Mouse (Mus musculus) embryonic facial prominence, embryonic 10.5 days (tissue): ENCODE data around the gene Ankzf1. TPM values are rescaled to one million over a fixed set of nuclear protein-coding genes. Genes with fewer than 3 reads are reported as not detected.

Source experiments
- DNase-seq: peaks from one replicate; pipeline ENCODE4 v3.0.0-alpha.2; 2017; ENCODE audit warnings: low spot score
- H3K27ac ChIP-seq: fragments of 300-500 bp; sonication (generic); replicated peaks from 2 replicates; pipeline ENCODE4 v1.5.1; 2016; ENCODE audit warnings: mild to moderate bottlenecking
- H3K27me3 ChIP-seq: fragments of 300-500 bp; sonication (generic); replicated peaks from 2 replicates; pipeline ENCODE4 v1.6.1; 2016; ENCODE audit warnings: low read depth, mild to moderate bottlenecking; ENCODE audit not compliant: poor library complexity, severe bottlenecking
- H3K36me3 ChIP-seq: fragments of 300-500 bp; sonication (generic); replicated peaks from 2 replicates; pipeline ENCODE4 v1.6.1; 2016; ENCODE audit warnings: mild to moderate bottlenecking, moderate library complexity
- H3K4me1 ChIP-seq: fragments of 300-500 bp; sonication (generic); 2 replicates; pipeline ENCODE4 v1.6.1; 2016
- H3K4me3 ChIP-seq: fragments of 300-500 bp; sonication (generic); 2 replicates; pipeline ENCODE4 v1.5.1; 2016; ENCODE audit warnings: mild to moderate bottlenecking, moderate library complexity
- H3K9me3 ChIP-seq: fragments of 300-500 bp; sonication (generic); 2 replicates; pipeline ENCODE4 v1.6.1; 2016; ENCODE audit warnings: mild to moderate bottlenecking
- WGBS: fragments of 180-500 bp; shearing (Covaris S2); methylation state at CpG from one replicate; pipeline ENCODE4 v1.1.7; 2016; 5-methylcytosine and 5-hydroxymethylcytosine counted together
- polyA plus RNA-seq: library from polyadenylated mRNA; unstranded; fragments of >200 nt; fragmentation: Nextera tagmentation; extraction: Ambion mirVana; gene quantifications from 2 replicates; pipeline ENCODE4 v1.2.1, GENCODE M21; 2016

The Ankzf1 gene
- 22.9 and 27.2 TPM in 2 replicates for polyA plus RNA-seq

DNA sequence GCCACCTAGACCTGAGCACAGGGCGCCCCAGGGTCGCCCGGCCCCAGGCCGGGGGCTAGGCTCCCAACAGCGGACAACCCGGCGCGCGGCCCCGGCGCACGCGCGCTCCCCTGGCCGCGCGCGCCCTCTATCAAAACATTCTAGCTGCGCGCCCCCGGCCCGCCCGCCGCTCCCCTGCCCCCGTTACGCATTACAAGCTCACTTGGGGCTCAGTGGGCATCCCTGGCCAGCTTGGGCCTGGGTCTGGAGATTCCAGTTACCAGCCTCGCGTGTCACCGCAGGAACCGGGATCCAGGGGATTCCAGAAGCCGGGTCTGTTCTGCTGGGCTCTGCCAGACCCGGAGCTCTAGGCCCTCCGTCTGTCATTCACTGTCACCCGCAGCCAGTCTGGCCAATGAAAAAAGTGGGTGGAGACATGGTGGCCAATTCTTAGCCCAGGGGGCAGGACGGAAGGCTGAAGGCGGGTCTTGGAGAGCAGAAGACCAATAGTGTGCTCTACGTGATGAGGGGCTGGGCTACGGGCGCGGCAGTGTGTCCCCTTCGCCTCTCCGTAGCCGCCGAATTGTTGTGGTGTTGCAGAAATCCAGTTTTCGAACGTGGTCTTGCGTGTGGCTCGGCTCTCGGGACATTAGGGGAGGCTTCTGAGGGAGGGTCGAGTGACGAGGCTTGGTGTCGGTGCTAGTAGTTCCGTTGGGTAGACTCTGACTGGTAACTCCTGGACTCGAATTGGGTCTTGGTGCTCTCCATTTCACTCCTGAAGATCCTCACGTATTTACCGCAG lies at the start of gene Ankzf1, which contains the start of gene Atg9a:
Gene Ankzf1 (plus strand): TSS at position 530 of the 781 bp plus-strand sequence.
Gene Atg9a (minus strand): TSS at position 575 of the 781 bp plus-strand sequence.
- no peaks in the 10 kb centered on the region for H3K27me3 ChIP-seq
- under 1% methylated on average over 56 of the region's 56 CpGs for WGBS
- DNase-seq, result peak; percentile 96

DNA sequence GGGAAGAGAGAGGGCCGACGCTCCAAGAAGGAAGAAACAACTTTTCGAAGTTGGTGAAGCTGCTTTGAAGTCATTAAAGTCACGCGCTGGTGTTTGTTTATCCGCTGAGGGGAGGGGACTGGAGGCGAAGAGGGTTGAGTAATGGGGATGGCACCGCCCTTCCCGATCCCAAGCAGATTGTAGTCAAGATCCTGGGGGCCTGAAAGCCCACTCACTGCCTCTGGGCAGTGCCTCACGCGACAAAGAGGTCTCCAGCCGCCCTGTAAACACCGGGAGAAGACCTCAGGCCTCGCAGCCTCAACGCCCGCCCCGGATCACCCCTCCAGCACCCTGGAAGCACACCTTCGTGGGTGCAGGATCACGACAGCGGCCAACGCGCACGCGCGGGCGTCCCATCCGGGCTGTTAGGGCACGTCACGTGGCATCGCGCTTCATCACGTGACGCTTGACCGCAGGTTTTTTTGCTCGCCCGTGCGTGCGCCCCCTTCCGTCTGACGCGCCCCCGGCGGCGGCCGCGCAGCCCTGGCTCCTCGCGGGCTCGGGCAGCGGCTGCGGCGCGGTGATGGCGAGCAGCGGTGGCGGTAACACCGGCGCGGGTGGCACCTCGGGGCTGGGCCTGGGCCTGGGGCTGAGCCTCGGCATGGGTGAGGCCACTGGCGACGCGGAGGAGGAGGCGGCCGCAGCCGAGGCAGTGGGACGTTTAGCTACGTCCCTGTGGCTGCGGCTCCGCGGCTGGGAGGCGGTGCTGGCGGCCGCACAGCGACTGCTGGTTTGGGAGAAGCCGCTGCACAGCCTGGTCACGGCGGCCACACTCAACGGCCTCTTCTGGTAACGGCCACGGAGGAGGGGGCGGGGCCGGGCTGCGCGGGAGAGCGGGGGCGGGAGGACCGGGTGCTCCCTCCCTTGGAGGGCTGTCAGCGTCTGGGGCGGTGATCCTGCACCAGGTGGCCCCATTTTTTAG lies 49.4 kb upstream of the Ankzf1 start, which contains the start of the genes Cnppd1 and Retreg2:
Gene Cnppd1 (minus strand): TSS at position 411 of the 961 bp plus-strand sequence.
Gene Retreg2 (plus strand): TSS at position 478 of the 961 bp plus-strand sequence.
- Histone ChIP-seq H3K9me3 (no peaks in the 10 kb centered on the region), H3K27me3 (no peaks in the 10 kb centered on the region), H3K36me3 (peaks cover 60% of the 10 kb centered on the region), H3K4me3 (peak within 1 kb of the TSS; percentile 89), H3K4me1 (peaks cover 33% of the 10 kb centered on the region), H3K27ac (peak within 1 kb of the TSS; percentile 96)
- under 1% methylated on average over 91 of the region's 91 CpGs for WGBS
- DNase-seq, result peak; percentile 97

More for the DNA sequence above, at the start of gene Ankzf1, which contains the start of gene Atg9a:
- peaks cover 31% of the 10 kb centered on the region for H3K4me1 ChIP-seq
- no peaks in the 10 kb centered on the region for H3K9me3 ChIP-seq
- peak within 1 kb of the TSS; percentile 87 for H3K4me3 ChIP-seq
- H3K36me3 ChIP-seq, result peaks cover 38% of the 10 kb centered on the region
- peak within 1 kb of the TSS; percentile 89 for H3K27ac ChIP-seq

DNA sequence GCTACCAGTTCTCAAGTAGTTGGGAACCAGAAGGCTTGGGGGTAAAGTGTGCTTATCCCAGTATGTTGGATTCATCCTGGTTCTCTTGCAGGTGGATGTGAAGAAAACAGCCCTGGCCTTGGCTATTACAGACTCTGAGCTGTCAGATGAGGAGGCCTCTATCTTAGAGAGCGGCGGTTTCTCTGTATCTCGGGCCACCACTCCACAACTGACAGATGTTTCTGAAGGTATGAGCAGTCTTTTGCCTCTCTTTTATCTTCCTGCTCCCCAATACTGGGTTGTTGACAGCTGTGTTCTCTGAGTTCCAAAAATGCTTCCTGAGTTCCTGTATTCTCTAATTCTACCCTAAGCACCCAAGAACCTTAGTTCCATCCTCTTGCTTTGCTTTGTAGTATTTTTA lies 46.4 kb upstream of the Ankzf1 start:
- Histone ChIP-seq H3K9me3 (no peaks in the 10 kb centered on the region), H3K4me3 (no peak overlapping the region), H3K36me3 (peaks cover 57% of the 10 kb centered on the region), H3K27me3 (no peaks in the 10 kb centered on the region), H3K27ac (no peak overlapping the region), H3K4me1 (peaks cover 31% of the 10 kb centered on the region)
- no peak for DNase-seq
- 90% methylated on average over 3 of the region's 3 CpGs for WGBS

DNA sequence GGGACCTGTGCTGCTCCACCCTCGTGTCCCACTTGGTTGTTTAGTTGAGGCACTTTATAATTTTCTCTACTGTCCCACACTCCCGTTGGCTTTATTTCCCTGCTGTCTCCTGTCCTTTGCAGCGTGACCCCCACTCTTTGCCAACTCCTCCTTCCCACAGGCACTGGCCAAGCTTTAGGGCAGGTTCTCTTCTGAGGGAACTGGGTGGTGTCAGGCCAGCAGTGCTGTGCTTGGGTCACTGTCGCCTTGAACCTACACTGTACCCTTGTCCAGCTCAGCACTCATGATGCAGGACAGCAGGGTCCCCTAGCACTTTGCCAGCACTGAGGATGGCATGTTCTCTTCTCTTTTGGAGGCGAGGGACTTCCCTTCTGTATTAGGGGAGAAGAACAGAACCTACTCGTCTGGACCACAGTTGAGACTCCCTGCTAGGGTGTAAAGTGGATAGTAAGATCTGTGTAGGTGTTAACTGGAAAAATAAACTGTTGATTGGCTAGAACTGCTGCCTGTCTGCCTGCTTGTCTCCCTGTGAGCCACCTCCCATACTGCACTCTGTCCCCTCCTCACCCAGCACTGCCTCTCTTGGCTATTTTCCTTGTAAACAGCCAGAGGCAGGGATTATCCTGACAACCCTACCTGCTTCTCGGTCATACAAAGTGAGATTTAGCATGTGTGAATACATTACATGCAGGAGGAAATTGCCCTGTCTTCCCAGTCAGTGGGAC lies 44.4 kb upstream of the Ankzf1 start:
- peaks cover 18% of the 10 kb centered on the region for H3K4me1 ChIP-seq
- no peak for DNase-seq
- H3K4me3 ChIP-seq, result no peak overlapping the region
- H3K27me3 ChIP-seq, result no peaks in the 10 kb centered on the region
- 76% methylated on average over 7 of the region's 7 CpGs for WGBS
- no peaks in the 10 kb centered on the region for H3K9me3 ChIP-seq
- no peak overlapping the region for H3K27ac ChIP-seq
- H3K36me3 ChIP-seq, result peaks cover 57% of the 10 kb centered on the region

DNA sequence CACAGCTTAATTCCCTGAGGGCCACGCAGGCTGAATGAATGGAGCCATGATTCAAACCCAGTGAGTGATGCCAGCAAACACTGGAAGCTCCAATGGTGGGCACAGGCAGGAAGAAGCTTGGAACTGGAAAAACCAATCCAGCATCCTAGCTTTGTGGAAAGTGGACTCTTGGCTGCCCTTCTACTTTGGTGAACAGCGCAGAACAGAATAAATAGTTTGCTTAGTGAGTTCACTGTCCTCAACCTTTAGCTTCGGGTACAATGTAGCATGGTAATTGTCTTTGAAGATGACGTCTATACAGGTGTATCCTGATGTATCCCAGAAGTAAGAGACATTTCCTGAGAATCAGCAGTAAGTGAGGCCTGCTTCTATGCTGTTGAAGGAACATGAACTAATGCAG lies 43.2 kb upstream of the Ankzf1 start:
- Histone ChIP-seq H3K9me3 (no peaks in the 10 kb centered on the region), H3K4me3 (no peak overlapping the region), H3K27ac (no peak overlapping the region), H3K27me3 (no peaks in the 10 kb centered on the region), H3K36me3 (peaks cover 57% of the 10 kb centered on the region), H3K4me1 (peaks cover 9% of the 10 kb centered on the region)
- 90% methylated on average over 4 of the region's 4 CpGs for WGBS
- no peak for DNase-seq

DNA sequence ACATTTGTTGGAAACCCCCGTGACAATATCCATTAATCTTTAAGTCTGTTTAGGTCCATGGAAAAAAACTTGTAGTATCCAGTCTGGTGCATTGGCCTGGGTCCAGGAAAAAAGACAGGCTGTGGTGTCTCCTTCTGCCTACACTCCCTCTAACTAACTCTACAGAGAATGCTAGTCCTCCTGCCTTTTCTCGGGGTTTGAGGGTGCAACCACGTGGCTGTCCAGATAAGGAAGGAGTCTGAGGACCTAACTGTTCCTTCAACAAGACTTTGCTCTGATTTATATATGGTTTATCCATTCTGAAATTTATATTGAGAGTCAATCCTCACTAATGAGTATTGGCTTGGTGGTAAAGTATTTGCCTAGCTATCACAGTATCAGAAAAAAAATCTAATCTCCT lies 36.1 kb upstream of the Ankzf1 start:
- Histone ChIP-seq H3K4me1 (no peaks in the 10 kb centered on the region), H3K9me3 (no peaks in the 10 kb centered on the region), H3K36me3 (no peaks in the 10 kb centered on the region), H3K4me3 (no peak overlapping the region), H3K27me3 (no peaks in the 10 kb centered on the region), H3K27ac (no peak overlapping the region)
- 69% methylated on average over 3 of the region's 3 CpGs for WGBS
- DNase-seq, result no peak

DNA sequence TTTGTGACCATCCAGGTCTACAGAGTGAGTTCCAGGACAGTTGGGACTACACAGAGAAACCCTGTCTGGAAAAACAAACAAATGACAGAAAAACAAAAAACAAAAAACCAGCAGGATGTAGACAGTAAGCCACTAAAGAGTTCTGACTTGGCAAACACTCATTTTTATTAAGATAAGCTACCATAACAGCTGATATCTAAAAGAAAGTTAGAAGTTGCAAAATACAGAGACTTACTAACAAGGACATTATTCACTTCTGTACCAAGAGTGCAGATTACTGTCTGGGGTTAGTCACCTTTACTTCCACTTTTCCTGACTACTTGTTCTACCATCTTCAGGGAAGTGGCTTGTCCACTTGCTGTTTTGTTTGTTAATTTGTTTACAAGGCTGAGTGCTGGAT lies 33.0 kb upstream of the Ankzf1 start:
- H3K9me3 ChIP-seq, result no peaks in the 10 kb centered on the region

DNA sequence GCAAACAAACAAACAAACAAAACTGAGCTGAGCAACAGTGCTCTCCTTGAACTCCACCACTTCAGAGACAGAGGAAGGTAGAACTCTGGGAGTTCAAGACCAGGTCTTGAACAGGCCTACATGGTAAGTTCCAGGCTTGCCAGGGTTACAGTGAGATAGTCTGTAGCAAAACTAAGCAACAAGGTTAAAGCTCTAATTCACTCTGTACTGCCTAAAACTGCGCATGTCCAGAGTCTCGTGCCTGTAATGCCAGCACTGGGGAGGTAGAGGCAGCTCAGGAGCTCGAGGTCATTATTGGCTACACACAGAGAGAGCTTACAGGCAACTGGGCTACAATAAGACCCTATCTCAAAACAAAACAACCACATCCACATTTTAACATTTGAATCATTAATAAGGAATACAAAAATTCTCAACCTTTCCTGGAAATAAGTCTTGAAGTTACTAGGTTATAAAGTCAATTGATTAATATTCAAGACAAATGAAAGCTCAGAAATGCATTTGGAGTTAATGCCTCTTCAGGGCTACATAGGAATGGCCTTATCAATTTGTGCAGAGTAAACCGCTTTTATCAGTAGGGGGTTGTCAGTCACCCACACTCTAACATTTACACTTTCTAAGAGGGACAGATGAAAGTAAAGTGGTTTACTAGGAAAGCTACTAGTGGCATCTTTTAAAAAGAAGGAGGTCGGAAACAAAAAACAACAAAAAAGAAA lies 32.3 kb upstream of the Ankzf1 start:
- Histone ChIP-seq H3K36me3 (no peaks in the 10 kb centered on the region), H3K27ac (no peak overlapping the region), H3K4me3 (no peak overlapping the region), H3K9me3 (no peaks in the 10 kb centered on the region), H3K4me1 (no peaks in the 10 kb centered on the region), H3K27me3 (no peaks in the 10 kb centered on the region)
- no peak for DNase-seq
- 72% methylated on average over 5 of the region's 5 CpGs for WGBS

More for the DNA sequence above, 33.0 kb upstream of the Ankzf1 start:
- no peak overlapping the region for H3K27ac ChIP-seq
- no peaks in the 10 kb centered on the region for H3K36me3 ChIP-seq
- no peaks in the 10 kb centered on the region for H3K27me3 ChIP-seq
- no peak overlapping the region for H3K4me3 ChIP-seq
- H3K4me1 ChIP-seq, result no peaks in the 10 kb centered on the region
- DNase-seq, result no peak

DNA sequence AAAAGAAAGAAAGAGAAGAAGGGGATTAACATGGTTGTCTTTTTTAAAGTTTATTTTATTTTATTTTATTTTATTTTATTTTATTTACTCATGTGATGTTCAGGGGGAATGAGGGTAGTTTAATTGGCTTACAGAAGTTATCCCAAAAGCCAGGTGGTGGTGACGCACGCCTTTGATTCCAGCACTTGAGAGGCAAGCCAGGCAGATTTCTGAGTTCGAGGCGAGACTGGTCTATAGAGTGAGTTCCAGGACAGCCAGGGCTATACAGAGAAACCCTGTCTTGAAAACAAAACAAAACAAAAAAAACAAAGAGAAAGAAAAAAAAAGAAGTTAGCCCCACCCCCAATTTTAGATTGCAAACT lies 31.7 kb upstream of the Ankzf1 start:
- no peak for DNase-seq
- Histone ChIP-seq H3K27ac (no peak overlapping the region), H3K4me3 (no peak overlapping the region), H3K27me3 (no peaks in the 10 kb centered on the region), H3K36me3 (no peaks in the 10 kb centered on the region), H3K4me1 (no peaks in the 10 kb centered on the region), H3K9me3 (no peaks in the 10 kb centered on the region)
- 84% methylated on average over 4 of the region's 4 CpGs for WGBS

DNA sequence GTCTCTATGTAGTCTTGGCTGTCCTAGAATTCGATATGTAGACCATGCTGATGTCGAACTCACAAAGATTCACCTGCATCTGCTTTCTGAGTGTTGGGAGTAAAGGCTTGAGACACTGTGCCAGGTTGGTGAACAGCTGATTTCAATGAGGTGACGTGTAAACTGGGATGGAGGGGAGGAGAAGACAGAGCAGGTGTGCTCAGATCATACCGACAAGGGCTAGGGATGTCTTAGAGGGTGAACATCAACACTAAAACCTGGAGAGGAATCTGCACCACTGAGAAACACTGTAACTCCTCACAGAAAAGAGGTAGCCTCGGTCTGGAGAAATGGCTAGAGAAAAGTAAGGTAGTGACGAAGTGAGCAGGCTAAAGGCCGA lies 23.9 kb upstream of the Ankzf1 start:
- WGBS, result 11% methylated on average over 7 of the region's 7 CpGs
- peak overlapping the region; percentile 88 for H3K27ac ChIP-seq
- H3K9me3 ChIP-seq, result no peaks in the 10 kb centered on the region
- H3K4me1 ChIP-seq, result peaks cover 15% of the 10 kb centered on the region
- H3K36me3 ChIP-seq, result peaks cover 34% of the 10 kb centered on the region
- peak overlapping the region; percentile 79 for H3K4me3 ChIP-seq
- H3K27me3 ChIP-seq, result no peaks in the 10 kb centered on the region
- DNase-seq, result no peak

DNA sequence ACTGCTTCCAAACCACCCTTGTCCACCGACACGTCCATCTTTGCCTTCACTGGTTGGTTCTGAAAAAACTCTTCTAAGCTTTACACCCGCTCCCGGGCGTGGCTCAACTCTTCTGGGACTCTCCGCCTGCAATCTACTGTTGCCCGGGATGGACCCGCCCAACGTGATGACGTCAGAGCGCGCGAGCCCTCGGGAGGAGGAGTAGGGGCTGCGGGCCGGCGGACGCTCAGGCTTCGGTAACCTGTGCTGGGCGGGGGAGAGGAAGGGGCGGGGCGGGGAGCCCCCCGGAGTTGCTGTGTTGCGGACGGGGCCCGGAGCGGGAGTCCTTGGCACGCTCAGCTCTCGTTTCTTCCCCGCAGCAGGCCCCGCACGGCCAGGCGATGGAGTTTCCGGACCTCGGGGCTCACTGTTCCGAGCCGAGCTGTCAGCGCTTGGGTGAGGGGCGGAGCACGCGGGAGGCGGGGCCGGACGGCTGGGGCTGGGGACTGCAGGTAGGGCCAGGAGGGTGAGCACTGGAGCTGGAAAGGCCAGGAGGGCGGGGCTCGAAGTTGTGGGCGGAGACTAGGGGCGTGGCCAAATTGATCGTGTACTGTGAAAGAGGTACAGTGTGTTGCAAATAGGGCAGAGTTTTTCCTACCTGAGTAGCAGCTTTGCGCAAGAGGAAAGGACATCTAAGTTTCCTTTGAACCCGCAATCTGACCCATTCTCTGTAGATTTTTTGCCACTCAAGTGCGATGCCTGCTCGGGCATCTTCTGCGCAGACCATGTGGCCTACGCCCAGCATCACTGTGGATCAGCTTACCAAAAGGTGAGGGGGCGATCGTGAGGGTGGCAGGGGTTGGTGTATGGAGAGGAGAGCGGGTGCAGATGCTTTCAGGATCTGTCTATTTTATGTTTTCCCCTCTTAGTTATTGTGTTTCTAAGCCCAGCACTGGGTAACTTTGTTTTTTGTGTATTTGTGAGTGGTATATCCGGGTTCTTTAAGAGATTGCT lies 23.2 kb upstream of the Ankzf1 start, which contains the start of gene Zfand2b:
Gene Zfand2b (plus strand): TSS at position 175 of the 993 bp plus-strand sequence.
- peak; percentile 98 for DNase-seq
- H3K4me3 ChIP-seq, result peak within 1 kb of the TSS; percentile 79
- no peaks in the 10 kb centered on the region for H3K9me3 ChIP-seq
- peak within 1 kb of the TSS; percentile 88 for H3K27ac ChIP-seq
- peaks cover 15% of the 10 kb centered on the region for H3K4me1 ChIP-seq
- no peaks in the 10 kb centered on the region for H3K27me3 ChIP-seq
- peaks cover 41% of the 10 kb centered on the region for H3K36me3 ChIP-seq
- WGBS, result under 1% methylated on average over 59 of the region's 59 CpGs
